Mouse (Mus musculus) embryonic facial prominence, embryonic 11.5 days (tissue): ENCODE measurements at regions not wholly inside any gene's neighbourhood (a gene's known extent, or its start where the extent isn't known, plus 50 kb on each side); places are given as distances from the start of the nearest gene placed in this dataset.

Experiments used
- ATAC-seq: fragments of 200-750 bp; cut with Nextera tagmentation; replicated peaks from 2 replicates; pipeline ENCODE4 v1.8.0; 2017; ENCODE audit warnings: low read depth; ENCODE audit not compliant: insufficient number of reproducible peaks, low FRiP score, low TSS enrichment
- DNase-seq: peaks from one replicate; pipeline ENCODE4 v3.0.0-alpha.2; 2015; ENCODE audit warnings: low spot score
- H3K27ac ChIP-seq: fragments of 300-500 bp; sonication (generic); replicated peaks from 2 replicates; pipeline ENCODE4 v1.5.1; 2014; ENCODE audit warnings: mild to moderate bottlenecking, low read depth, low read length, control low read depth
- H3K27me3 ChIP-seq: fragments of 300-500 bp; sonication (generic); 2 replicates; pipeline ENCODE4 v1.6.1; 2014; ENCODE audit warnings: mild to moderate bottlenecking, low read length, moderate library complexity, mixed read lengths; ENCODE audit not compliant: control insufficient read depth, insufficient read depth
- H3K36me3 ChIP-seq: fragments of 300-500 bp; sonication (generic); replicated peaks from 2 replicates; pipeline ENCODE4 v1.6.1; 2014; ENCODE audit warnings: low read depth, mild to moderate bottlenecking, low read length, moderate library complexity, mixed read lengths; ENCODE audit not compliant: control insufficient read depth, insufficient read depth
- H3K4me1 ChIP-seq: fragments of 300-500 bp; sonication (generic); 2 replicates; pipeline ENCODE4 v1.6.1; 2014; ENCODE audit warnings: low read length, mixed read lengths; ENCODE audit not compliant: control insufficient read depth, insufficient read depth
- H3K4me2 ChIP-seq: fragments of 300-500 bp; sonication (generic); 2 replicates; pipeline ENCODE4 v1.6.1; 2014; ENCODE audit warnings: low read depth, mild to moderate bottlenecking, control low read depth, low read length, moderate library complexity
- H3K4me3 ChIP-seq: fragments of 300-500 bp; sonication (generic); 2 replicates; pipeline ENCODE4 v1.5.1; 2014; ENCODE audit warnings: low read depth, low read length, control low read depth
- H3K9ac ChIP-seq: fragments of 300-500 bp; sonication (generic); replicated peaks from 2 replicates; pipeline ENCODE4 v1.6.1; 2014; ENCODE audit warnings: mild to moderate bottlenecking, control low read depth, low read length
- H3K9me3 ChIP-seq: fragments of 300-500 bp; sonication (generic); replicated peaks from 2 replicates; pipeline ENCODE4 v1.6.1; 2016; ENCODE audit warnings: mild to moderate bottlenecking, low read length, inconsistent platforms, mixed read lengths; ENCODE audit not compliant: control insufficient read depth
- WGBS: fragments of 180-500 bp; shearing (Covaris S2); extraction: QIAGEN DNeasy Blood & Tissue Kit; methylation state at CpG from one replicate; pipeline ENCODE4 v1.1.7; 2014; 5-methylcytosine and 5-hydroxymethylcytosine counted together

GRCm38 (mm10) chr2:74384918-74385317 is 194.3 kb downstream of the Lnpk start:
- no peak overlapping the region for H3K4me2 ChIP-seq
- H3K4me3 ChIP-seq, result no peak overlapping the region
- no peak overlapping the region for H3K27ac ChIP-seq
- no peak overlapping the region for H3K9ac ChIP-seq
- ATAC-seq (no peak), DNase-seq (no peak)
- no peaks in the 10 kb centered on the region for H3K27me3 ChIP-seq
- no peaks in the 10 kb centered on the region for H3K36me3 ChIP-seq
- H3K4me1 ChIP-seq, result no peaks in the 10 kb centered on the region
- 94% methylated on average over 1 of the region's 1 CpGs for WGBS
- no peaks in the 10 kb centered on the region for H3K9me3 ChIP-seq

- no peaks in the 10 kb centered on the region for H3K27me3 ChIP-seq
- DNase-seq, result no peak
- H3K36me3 ChIP-seq, result no peaks in the 10 kb centered on the region
- H3K4me1 ChIP-seq, result no peaks in the 10 kb centered on the region
- H3K9me3 ChIP-seq, result no peaks in the 10 kb centered on the region
- 80% methylated on average over 7 of the region's 7 CpGs for WGBS
- H3K9ac ChIP-seq, result no peak overlapping the region
- no peak overlapping the region for H3K27ac ChIP-seq
- no peak overlapping the region for H3K4me3 ChIP-seq
- ATAC-seq, result no peak
- no peak overlapping the region for H3K4me2 ChIP-seq
Measured at GRCm38 (mm10) chr2:74380574-74381287, 198.5 kb downstream of the Lnpk start.

- WGBS, result 92% methylated on average over 3 of the region's 3 CpGs
- Histone ChIP-seq H3K36me3 (no peaks in the 10 kb centered on the region), H3K27ac (no peak overlapping the region), H3K4me1 (no peaks in the 10 kb centered on the region), H3K4me2 (no peak overlapping the region), H3K9ac (no peak overlapping the region), H3K4me3 (no peak overlapping the region), H3K27me3 (no peaks in the 10 kb centered on the region), H3K9me3 (no peaks in the 10 kb centered on the region)
- ATAC-seq, result no peak
- no peak for DNase-seq
Measured at GRCm38 (mm10) chr2:74378709-74379108, 200.5 kb downstream of the Lnpk start.

GRCm38 (mm10) chr2:74373938-74374337 is 205.3 kb downstream of the Lnpk start:
- no peak overlapping the region for H3K27ac ChIP-seq
- no peaks in the 10 kb centered on the region for H3K27me3 ChIP-seq
- H3K9me3 ChIP-seq, result no peaks in the 10 kb centered on the region
- H3K4me1 ChIP-seq, result no peaks in the 10 kb centered on the region
- no peak overlapping the region for H3K4me3 ChIP-seq
- H3K4me2 ChIP-seq, result no peak overlapping the region
- no peaks in the 10 kb centered on the region for H3K36me3 ChIP-seq
- no peak for ATAC-seq
- no peak overlapping the region for H3K9ac ChIP-seq
- 87% methylated on average over 1 of the region's 1 CpGs for WGBS
- DNase-seq, result no peak

GRCm38 (mm10) chr2:74373056-74373455 is 206.2 kb downstream of the Lnpk start:
- Histone ChIP-seq H3K9me3 (no peaks in the 10 kb centered on the region), H3K27ac (no peak overlapping the region), H3K4me3 (no peak overlapping the region), H3K9ac (no peak overlapping the region), H3K4me2 (no peak overlapping the region), H3K4me1 (no peaks in the 10 kb centered on the region), H3K27me3 (no peaks in the 10 kb centered on the region), H3K36me3 (no peaks in the 10 kb centered on the region)
- WGBS, result 65% methylated on average over 4 of the region's 4 CpGs
- ATAC-seq (no peak), DNase-seq (no peak)

- Histone ChIP-seq H3K27ac (no peak overlapping the region), H3K4me2 (no peak overlapping the region), H3K36me3 (no peaks in the 10 kb centered on the region), H3K27me3 (no peaks in the 10 kb centered on the region), H3K4me3 (no peak overlapping the region), H3K9ac (no peak overlapping the region), H3K4me1 (no peaks in the 10 kb centered on the region), H3K9me3 (no peaks in the 10 kb centered on the region)
- 88% methylated on average over 2 of the region's 2 CpGs for WGBS
- DNase-seq (no peak), ATAC-seq (no peak)
Measured at GRCm38 (mm10) chr2:74363255-74363654, 216.0 kb downstream of the Lnpk start.

GRCm38 (mm10) chr2:74354591-74354990 is 224.6 kb downstream of the Lnpk start:
- no peaks in the 10 kb centered on the region for H3K36me3 ChIP-seq
- DNase-seq, result peak; percentile 23
- H3K27ac ChIP-seq, result no peak overlapping the region
- H3K9ac ChIP-seq, result no peak overlapping the region
- no peak overlapping the region for H3K4me3 ChIP-seq
- ATAC-seq, result no peak
- WGBS, result 59% methylated on average over 8 of the region's 8 CpGs
- H3K9me3 ChIP-seq, result no peaks in the 10 kb centered on the region
- H3K4me1 ChIP-seq, result no peaks in the 10 kb centered on the region
- H3K27me3 ChIP-seq, result no peaks in the 10 kb centered on the region
- H3K4me2 ChIP-seq, result no peak overlapping the region

GRCm38 (mm10) chr2:74349809-74350208 is 229.4 kb downstream of the Lnpk start:
- Histone ChIP-seq H3K9me3 (no peaks in the 10 kb centered on the region), H3K27ac (no peak overlapping the region), H3K4me1 (no peaks in the 10 kb centered on the region), H3K4me2 (no peak overlapping the region), H3K36me3 (no peaks in the 10 kb centered on the region), H3K4me3 (no peak overlapping the region), H3K9ac (no peak overlapping the region), H3K27me3 (no peaks in the 10 kb centered on the region)
- DNase-seq (no peak), ATAC-seq (no peak)
- 79% methylated on average over 6 of the region's 6 CpGs for WGBS
